Mouse (Mus musculus): ENCODE measurements around the gene Jph3. TPM values are rescaled to one million over a fixed set of nuclear protein-coding genes. Genes with fewer than 3 reads are reported as not detected.

The Jph3 gene
- polyA plus RNA-seq, 1 experiment from 2014 or later, result 11.1 TPM

DNA sequence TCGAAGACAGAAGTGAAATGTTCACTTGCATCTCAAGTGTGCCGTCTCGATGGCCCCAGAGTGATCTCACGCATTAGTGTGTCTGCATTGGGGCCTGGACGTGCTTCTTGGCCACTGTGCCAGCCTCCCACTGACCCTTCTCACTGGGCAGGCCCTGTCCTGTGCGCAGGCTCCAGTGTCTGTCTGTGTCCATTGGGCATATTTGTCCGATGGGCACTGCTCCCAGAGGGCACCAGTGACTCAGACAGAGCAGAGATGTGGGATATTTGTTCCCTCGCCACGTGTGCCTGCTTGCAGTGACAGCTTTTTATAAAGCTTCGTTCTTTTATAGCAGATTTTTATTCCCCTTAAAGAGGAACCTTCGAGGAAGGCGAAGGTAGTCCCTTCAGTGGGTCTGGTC, 44.5 kb downstream of the Jph3 start:
- DNase-seq (ENCODE audit: low spot score) (no peak), ATAC-seq (ENCODE audit: low FRiP score) (no peak)
- Histone ChIP-seq H3K9ac (ENCODE audit: low read depth, low read length) (no peak overlapping the region), H3K36me3 (ENCODE audit: control insufficient read depth, insufficient read depth, low read length) (no peaks in the 10 kb centered on the region), H3K9me3 (ENCODE audit: control insufficient read depth, low read length) (no peaks in the 10 kb centered on the region), H3K4me1 (replicated peaks; ENCODE audit: control insufficient read depth, insufficient read depth, low read length) (peaks cover 6% of the 10 kb centered on the region; the same call in 1 of the 2 replicates), H3K27ac (ENCODE audit: low read depth, low read length) (no peak overlapping the region), H3K4me3 (ENCODE audit: low read depth, low read length) (no peak overlapping the region), H3K4me2 (replicated peaks; ENCODE audit: low read depth, low read length) (no peak overlapping the region), H3K27me3 (ENCODE audit: control insufficient read depth, insufficient read depth, low read length) (no peaks in the 10 kb centered on the region)
- WGBS, result 91% methylated on average over 12 of the region's 12 CpGs

DNA sequence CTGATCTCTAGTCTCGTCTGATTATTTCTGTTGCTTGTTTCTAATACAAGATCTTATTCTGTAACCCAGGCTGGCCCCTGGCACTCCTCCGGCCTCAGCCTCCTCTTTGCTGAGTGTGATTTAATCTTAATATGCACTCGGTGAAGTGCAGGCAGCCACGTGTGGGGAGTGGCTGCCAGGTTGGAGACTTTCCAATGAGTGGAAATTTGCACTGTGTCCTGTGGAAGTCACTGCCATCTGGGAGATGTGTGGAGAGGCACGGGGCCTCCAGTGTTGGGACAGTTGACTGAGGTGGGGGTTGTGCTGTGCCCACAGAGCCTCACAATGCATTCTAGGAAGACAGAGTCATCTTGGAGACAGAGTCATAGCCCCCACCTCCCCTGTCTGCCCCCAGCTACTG, 53.1 kb downstream of the Jph3 start:
- Histone ChIP-seq H3K36me3 (ENCODE audit: control insufficient read depth, insufficient read depth, low read length) (no peaks in the 10 kb centered on the region), H3K27me3 (ENCODE audit: control insufficient read depth, insufficient read depth, low read length) (no peaks in the 10 kb centered on the region)
- WGBS, result 77% methylated on average over 5 of the region's 5 CpGs

DNA sequence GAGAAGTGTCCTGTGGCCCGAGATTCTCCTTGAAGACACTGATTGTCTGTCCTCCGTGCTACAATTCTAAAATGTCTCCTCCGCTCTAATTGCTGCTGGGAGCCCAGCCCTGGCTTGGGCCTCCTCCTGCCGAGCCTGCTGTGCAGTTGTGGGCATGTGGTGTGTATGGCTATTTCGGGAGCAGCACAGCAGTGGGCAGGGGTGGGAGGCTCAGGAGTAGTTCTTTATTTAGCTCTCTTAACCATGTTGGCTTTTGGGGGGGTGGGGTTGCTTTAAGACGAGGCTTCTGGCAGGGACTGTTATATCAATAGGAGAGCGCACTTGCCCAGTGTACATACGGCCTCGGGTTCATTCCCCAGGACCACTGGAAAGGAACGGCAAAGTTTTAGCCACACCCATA, 57.1 kb downstream of the Jph3 start:
- no peaks in the 10 kb centered on the region for H3K27me3 ChIP-seq (ENCODE audit: control insufficient read depth, insufficient read depth, low read length)
- no peak for DNase-seq (ENCODE audit: low spot score)
- H3K9ac ChIP-seq (ENCODE audit: low read depth, low read length), result no peak overlapping the region
- WGBS, result 69% methylated on average over 10 of the region's 10 CpGs
- H3K4me2 ChIP-seq (replicated peaks; ENCODE audit: low read depth, low read length), result no peak overlapping the region
- H3K9me3 ChIP-seq (ENCODE audit: control insufficient read depth, low read length), result no peaks in the 10 kb centered on the region
- H3K4me3 ChIP-seq (ENCODE audit: low read depth, low read length), result no peak overlapping the region
- H3K4me1 ChIP-seq (replicated peaks; ENCODE audit: control insufficient read depth, insufficient read depth, low read length), result no peaks in the 10 kb centered on the region
- H3K36me3 ChIP-seq (ENCODE audit: control insufficient read depth, insufficient read depth, low read length), result no peaks in the 10 kb centered on the region
- no peak overlapping the region for H3K27ac ChIP-seq (ENCODE audit: low read depth, low read length)
- ATAC-seq (ENCODE audit: low FRiP score), result no peak

More for the DNA sequence above, 53.1 kb downstream of the Jph3 start:
- no peak overlapping the region for H3K9ac ChIP-seq (ENCODE audit: low read depth, low read length)
- no peak overlapping the region for H3K27ac ChIP-seq (ENCODE audit: low read depth, low read length)
- no peak for ATAC-seq (ENCODE audit: low FRiP score)
- no peak overlapping the region for H3K4me3 ChIP-seq (ENCODE audit: low read depth, low read length)
- no peak for DNase-seq (ENCODE audit: low spot score)
- no peaks in the 10 kb centered on the region for H3K9me3 ChIP-seq (ENCODE audit: control insufficient read depth, low read length)
- H3K4me1 ChIP-seq (replicated peaks; ENCODE audit: control insufficient read depth, insufficient read depth, low read length), result no peaks in the 10 kb centered on the region
- no peak overlapping the region for H3K4me2 ChIP-seq (replicated peaks; ENCODE audit: low read depth, low read length)

DNA sequence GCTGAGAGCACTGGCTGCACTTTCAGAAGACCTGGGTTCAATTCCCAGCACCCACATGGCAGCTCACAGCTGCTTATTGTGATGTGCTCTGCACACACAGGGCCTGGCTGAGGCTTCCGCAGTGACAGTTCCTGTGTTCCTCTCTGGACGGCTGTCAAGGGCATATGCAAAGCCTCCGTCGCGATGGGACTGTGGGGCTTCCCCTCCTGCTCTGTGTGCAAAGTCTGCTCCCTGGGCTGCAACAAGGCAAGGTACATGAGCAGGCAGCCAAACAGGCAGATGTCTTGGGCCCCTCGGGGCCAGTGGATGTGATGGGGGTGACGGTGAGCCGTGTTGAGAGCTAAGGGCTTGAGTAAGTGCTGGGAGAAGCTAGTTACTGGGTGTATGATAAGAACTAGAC, 59.4 kb downstream of the Jph3 start:
- no peak overlapping the region for H3K4me3 ChIP-seq (ENCODE audit: low read depth, low read length)
- no peaks in the 10 kb centered on the region for H3K4me1 ChIP-seq (replicated peaks; ENCODE audit: control insufficient read depth, insufficient read depth, low read length)
- no peaks in the 10 kb centered on the region for H3K36me3 ChIP-seq (ENCODE audit: control insufficient read depth, insufficient read depth, low read length)
- no peaks in the 10 kb centered on the region for H3K9me3 ChIP-seq (ENCODE audit: control insufficient read depth, low read length)
- H3K27me3 ChIP-seq (ENCODE audit: control insufficient read depth, insufficient read depth, low read length), result no peaks in the 10 kb centered on the region
- ATAC-seq (ENCODE audit: low FRiP score) (no peak), DNase-seq (ENCODE audit: low spot score) (no peak)
- H3K4me2 ChIP-seq (replicated peaks; ENCODE audit: low read depth, low read length), result no peak overlapping the region
- no peak overlapping the region for H3K27ac ChIP-seq (ENCODE audit: low read depth, low read length)
- no peak overlapping the region for H3K9ac ChIP-seq (ENCODE audit: low read depth, low read length)
- WGBS, result 89% methylated on average over 8 of the region's 8 CpGs

DNA sequence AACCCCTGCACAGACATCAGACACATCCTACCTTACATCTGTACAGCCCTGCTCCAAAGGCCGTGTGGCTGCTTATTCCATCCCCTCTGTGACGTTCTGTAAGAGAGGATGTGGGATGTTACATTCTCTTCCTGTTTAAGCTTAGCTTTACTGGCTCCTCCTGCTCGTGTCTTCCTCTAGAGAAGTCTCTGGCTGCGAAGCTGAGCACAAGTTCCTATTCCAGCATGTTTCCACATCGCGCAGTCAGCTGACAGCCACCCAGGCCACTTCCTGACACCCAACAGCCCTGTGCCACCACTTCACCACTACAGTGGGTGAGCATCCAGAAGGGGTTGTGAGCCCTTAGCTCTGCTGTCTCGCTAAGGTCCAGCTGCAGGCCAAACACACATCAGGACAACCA, 62.7 kb downstream of the Jph3 start:
- Histone ChIP-seq H3K27me3 (ENCODE audit: control insufficient read depth, insufficient read depth, low read length) (no peaks in the 10 kb centered on the region), H3K27ac (ENCODE audit: low read depth, low read length) (no peak overlapping the region), H3K4me2 (replicated peaks; ENCODE audit: low read depth, low read length) (no peak overlapping the region), H3K9ac (ENCODE audit: low read depth, low read length) (no peak overlapping the region), H3K4me3 (ENCODE audit: low read depth, low read length) (no peak overlapping the region), H3K9me3 (ENCODE audit: control insufficient read depth, low read length) (no peaks in the 10 kb centered on the region), H3K36me3 (ENCODE audit: control insufficient read depth, insufficient read depth, low read length) (0 out of 2 replicates have a peak, but pooled peaks cover 2% of the 10 kb centered on the region), H3K4me1 (replicated peaks; ENCODE audit: control insufficient read depth, insufficient read depth, low read length) (no peaks in the 10 kb centered on the region)
- ATAC-seq (ENCODE audit: low FRiP score) (no peak), DNase-seq (ENCODE audit: low spot score) (no peak)
- 85% methylated on average over 7 of the region's 7 CpGs for WGBS

DNA sequence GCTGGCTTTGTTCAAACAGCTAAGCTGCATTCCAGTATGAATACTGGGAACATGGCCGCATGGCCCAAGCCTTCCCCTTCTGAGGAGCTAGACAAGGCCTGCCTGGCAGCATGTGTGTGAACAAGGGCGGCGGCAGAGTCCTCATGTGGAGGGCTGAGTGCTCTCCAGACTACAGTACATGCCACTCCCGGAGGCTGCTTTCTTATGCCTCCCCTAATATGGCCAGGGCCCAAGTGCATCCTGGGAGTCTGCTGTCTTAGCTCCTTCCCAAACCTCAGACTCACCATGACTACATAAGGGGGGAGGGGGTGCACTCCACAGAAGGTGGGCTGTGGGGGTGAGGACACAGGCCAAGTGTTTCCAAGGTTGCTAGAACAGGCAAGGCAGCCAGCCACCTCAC, 63.2 kb downstream of the Jph3 start:
- Histone ChIP-seq H3K27me3 (ENCODE audit: control insufficient read depth, insufficient read depth, low read length) (no peaks in the 10 kb centered on the region), H3K4me3 (ENCODE audit: low read depth, low read length) (no peak overlapping the region), H3K4me2 (replicated peaks; ENCODE audit: low read depth, low read length) (no peak overlapping the region), H3K4me1 (replicated peaks; ENCODE audit: control insufficient read depth, insufficient read depth, low read length) (no peaks in the 10 kb centered on the region), H3K9me3 (ENCODE audit: control insufficient read depth, low read length) (no peaks in the 10 kb centered on the region), H3K9ac (ENCODE audit: low read depth, low read length) (no peak overlapping the region), H3K27ac (ENCODE audit: low read depth, low read length) (no peak overlapping the region), H3K36me3 (ENCODE audit: control insufficient read depth, insufficient read depth, low read length) (0 out of 2 replicates have a peak, but pooled peaks cover 3% of the 10 kb centered on the region)
- no peak for DNase-seq (ENCODE audit: low spot score)
- WGBS, result 85% methylated on average over 4 of the region's 4 CpGs
- no peak for ATAC-seq (ENCODE audit: low FRiP score)

DNA sequence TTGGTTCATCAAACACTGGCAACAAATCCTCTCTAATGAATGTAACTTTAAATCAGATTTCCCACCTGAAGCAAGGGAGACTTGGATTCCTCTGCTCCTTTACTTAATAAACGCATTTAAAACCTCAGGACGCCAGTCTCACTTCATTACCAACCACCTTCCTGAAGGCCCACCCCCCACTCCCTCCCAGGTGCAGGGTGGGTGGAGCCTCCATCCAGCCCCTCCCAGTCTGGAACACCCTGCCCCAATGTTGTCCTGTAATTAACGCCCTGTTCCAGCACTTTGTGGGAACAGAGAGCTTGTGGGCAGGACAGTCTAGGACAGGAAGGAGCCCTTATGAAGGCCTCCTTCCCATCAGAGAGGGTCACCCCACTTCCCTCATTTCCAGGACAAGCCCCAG, 64.7 kb downstream of the Jph3 start:
- ATAC-seq (ENCODE audit: low FRiP score), result no peak
- Histone ChIP-seq H3K27me3 (ENCODE audit: control insufficient read depth, insufficient read depth, low read length) (no peaks in the 10 kb centered on the region), H3K27ac (ENCODE audit: low read depth, low read length) (no peak overlapping the region), H3K4me2 (replicated peaks; ENCODE audit: low read depth, low read length) (no peak overlapping the region), H3K4me1 (replicated peaks; ENCODE audit: control insufficient read depth, insufficient read depth, low read length) (no peaks in the 10 kb centered on the region), H3K4me3 (ENCODE audit: low read depth, low read length) (no peak overlapping the region), H3K9ac (ENCODE audit: low read depth, low read length) (no peak overlapping the region), H3K9me3 (ENCODE audit: control insufficient read depth, low read length) (no peaks in the 10 kb centered on the region), H3K36me3 (ENCODE audit: control insufficient read depth, insufficient read depth, low read length) (0 out of 2 replicates have a peak, but pooled peaks cover 3% of the 10 kb centered on the region)
- no peak for DNase-seq (ENCODE audit: low spot score)
- WGBS, result 59% methylated on average over 3 of the region's 3 CpGs

DNA sequence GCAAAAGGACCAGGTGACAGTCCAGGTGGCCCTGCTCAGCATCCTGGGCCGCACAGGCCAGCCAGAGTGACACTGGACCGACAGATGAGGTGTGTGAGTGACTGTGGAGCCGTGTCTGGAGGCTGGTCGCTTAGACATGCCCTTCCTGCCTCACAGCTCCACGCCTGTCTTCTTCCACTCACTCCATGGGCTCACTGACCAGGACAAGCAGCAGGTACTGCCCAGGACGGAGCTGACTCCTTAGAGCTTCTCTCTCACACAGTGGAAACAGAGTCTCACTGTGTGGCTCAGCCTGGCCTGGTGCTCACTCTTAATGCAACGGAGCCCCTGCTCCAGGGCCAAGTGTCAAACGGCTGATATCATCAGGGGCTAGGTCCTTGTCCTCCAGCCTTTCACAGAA, 66.0 kb downstream of the Jph3 start:
- no peak overlapping the region for H3K4me3 ChIP-seq (ENCODE audit: low read depth, low read length)
- no peaks in the 10 kb centered on the region for H3K4me1 ChIP-seq (replicated peaks; ENCODE audit: control insufficient read depth, insufficient read depth, low read length)
- H3K9ac ChIP-seq (ENCODE audit: low read depth, low read length), result no peak overlapping the region
- WGBS, result 87% methylated on average over 8 of the region's 8 CpGs
- H3K27ac ChIP-seq (ENCODE audit: low read depth, low read length), result no peak overlapping the region
- H3K9me3 ChIP-seq (ENCODE audit: control insufficient read depth, low read length), result no peaks in the 10 kb centered on the region
- 0 out of 2 replicates have a peak, but pooled peaks cover 3% of the 10 kb centered on the region for H3K36me3 ChIP-seq (ENCODE audit: control insufficient read depth, insufficient read depth, low read length)
- H3K4me2 ChIP-seq (replicated peaks; ENCODE audit: low read depth, low read length), result no peak overlapping the region
- no peaks in the 10 kb centered on the region for H3K27me3 ChIP-seq (ENCODE audit: control insufficient read depth, insufficient read depth, low read length)
- DNase-seq (ENCODE audit: low spot score), result no peak
- ATAC-seq (ENCODE audit: low FRiP score), result no peak

DNA sequence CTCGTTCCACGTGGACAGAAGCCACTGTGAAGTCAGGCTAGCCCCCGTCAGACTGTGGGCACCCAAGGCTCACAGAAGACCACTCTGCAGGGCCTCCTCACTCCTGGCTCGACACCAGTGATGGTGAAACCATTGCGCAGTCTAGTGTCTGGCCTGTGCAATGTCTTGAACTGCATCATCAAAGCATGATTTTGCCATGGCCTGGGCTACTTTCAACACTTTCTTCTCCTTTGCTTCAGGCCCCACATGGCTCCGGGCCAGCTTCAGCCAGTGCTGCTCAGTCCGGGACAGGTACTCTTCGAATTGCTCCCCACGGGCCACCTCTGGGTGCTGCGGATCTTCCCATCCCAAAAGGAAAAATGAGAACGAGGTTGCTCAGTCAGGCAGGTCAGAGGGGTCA, 67.0 kb downstream of the Jph3 start:
- DNase-seq (ENCODE audit: low spot score) (no peak), ATAC-seq (ENCODE audit: low FRiP score) (no peak)
- no peak overlapping the region for H3K9ac ChIP-seq (ENCODE audit: low read depth, low read length)
- no peaks in the 10 kb centered on the region for H3K4me1 ChIP-seq (replicated peaks; ENCODE audit: control insufficient read depth, insufficient read depth, low read length)
- H3K9me3 ChIP-seq (ENCODE audit: control insufficient read depth, low read length), result no peaks in the 10 kb centered on the region
- no peak overlapping the region for H3K4me2 ChIP-seq (replicated peaks; ENCODE audit: low read depth, low read length)
- WGBS, result 94% methylated on average over 11 of the region's 11 CpGs
- no peak overlapping the region for H3K27ac ChIP-seq (ENCODE audit: low read depth, low read length)
- 0 out of 2 replicates have a peak, but pooled peaks cover 3% of the 10 kb centered on the region for H3K36me3 ChIP-seq (ENCODE audit: control insufficient read depth, insufficient read depth, low read length)
- H3K4me3 ChIP-seq (ENCODE audit: low read depth, low read length), result no peak overlapping the region
- H3K27me3 ChIP-seq (ENCODE audit: control insufficient read depth, insufficient read depth, low read length), result no peaks in the 10 kb centered on the region
